Mouse (Mus musculus) intestine, embryonic 16.5 days (tissue): ENCODE data around the gene Rnf40. TPM values are rescaled to one million over a fixed set of nuclear protein-coding genes. Genes with fewer than 3 reads are reported as not detected.
"Not testable (repeated sequence)": the region's sequence is repeated elsewhere in the genome, so short reads cannot be mapped to it uniquely, and the experiment has no call there.

Source experiments
- ATAC-seq: fragments of 200-750 bp; cut with Nextera tagmentation; 2 replicates; pipeline ENCODE4 v1.8.0; 2017; ENCODE audit warnings: moderate TSS enrichment, moderate library complexity
- H3K27ac ChIP-seq: fragments of 300-500 bp; sonication (generic); 2 replicates; pipeline ENCODE4 v1.5.1; 2014; ENCODE audit warnings: mild to moderate bottlenecking, low read length
- H3K27me3 ChIP-seq: fragments of 300-500 bp; sonication (generic); replicated peaks from 2 replicates; pipeline ENCODE4 v1.6.1; 2014; ENCODE audit warnings: low read length, control low read depth, mixed read lengths; ENCODE audit not compliant: control insufficient read depth, insufficient read depth
- H3K36me3 ChIP-seq: fragments of 300-500 bp; sonication (generic); 2 replicates; pipeline ENCODE4 v1.6.1; 2014; ENCODE audit warnings: low read length, control low read depth; ENCODE audit not compliant: control insufficient read depth, insufficient read depth
- H3K4me1 ChIP-seq: fragments of 300-500 bp; sonication (generic); 2 replicates; pipeline ENCODE4 v1.6.1; 2014; ENCODE audit warnings: low read length, control low read depth, mixed read lengths; ENCODE audit not compliant: control insufficient read depth, insufficient read depth
- H3K4me2 ChIP-seq: fragments of 300-500 bp; sonication (generic); 2 replicates; pipeline ENCODE4 v1.6.1; 2014; ENCODE audit warnings: low read depth, low read length, control low read depth
- H3K4me3 ChIP-seq: fragments of 300-500 bp; sonication (generic); 2 replicates; pipeline ENCODE4 v1.5.1; 2014; ENCODE audit warnings: mild to moderate bottlenecking, low read length
- H3K9ac ChIP-seq: fragments of 300-500 bp; sonication (generic); 2 replicates; pipeline ENCODE4 v1.6.1; 2014; ENCODE audit warnings: low read depth, low read length
- H3K9me3 ChIP-seq: fragments of 300-500 bp; sonication (generic); 2 replicates; pipeline ENCODE4 v1.6.1; 2016; ENCODE audit warnings: low read length, control low read depth; ENCODE audit not compliant: control insufficient read depth
- WGBS: fragments of 180-500 bp; shearing (Covaris S2); extraction: QIAGEN DNeasy Blood & Tissue Kit; methylation state at CpG from one replicate; pipeline ENCODE4 v1.1.7; 2014; 5-methylcytosine and 5-hydroxymethylcytosine counted together
- polyA plus RNA-seq: library from polyadenylated mRNA; unstranded; fragments of >200 nt; fragmentation: Nextera tagmentation; extraction: Ambion mirVana; gene quantifications from 2 replicates; pipeline ENCODE4 v1.2.1, GENCODE M21; 2015

Gene Rnf40
- polyA plus RNA-seq, 1 experiment from 2014 or later, result 35.2 TPM

DNA sequence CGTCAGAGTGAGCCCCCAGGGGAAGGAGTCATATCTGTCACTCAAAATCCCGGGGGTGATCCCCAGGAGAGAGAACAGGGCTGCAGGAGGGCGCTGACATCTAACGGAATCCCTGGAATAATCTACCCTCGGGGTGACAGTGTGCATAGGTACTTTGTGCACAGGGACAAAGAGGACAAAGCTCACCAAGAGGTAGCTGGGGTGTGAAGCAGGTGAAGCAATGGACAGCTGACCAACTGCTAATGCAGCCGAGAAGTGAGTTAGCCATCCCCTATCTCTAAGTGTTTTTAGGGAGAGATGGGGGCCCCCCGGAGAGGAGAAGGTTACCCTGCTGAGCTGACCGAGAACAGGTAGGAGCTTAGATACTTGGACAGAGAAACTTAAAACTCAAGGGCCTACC lies 25.5 kb downstream of the Rnf40 start:
- peak overlapping the region; percentile 85; the same call in 1 of the 2 replicates for H3K27ac ChIP-seq
- peak overlapping the region; percentile 99 for H3K9ac ChIP-seq
- peak overlapping the region; percentile 72 for H3K4me2 ChIP-seq

DNA sequence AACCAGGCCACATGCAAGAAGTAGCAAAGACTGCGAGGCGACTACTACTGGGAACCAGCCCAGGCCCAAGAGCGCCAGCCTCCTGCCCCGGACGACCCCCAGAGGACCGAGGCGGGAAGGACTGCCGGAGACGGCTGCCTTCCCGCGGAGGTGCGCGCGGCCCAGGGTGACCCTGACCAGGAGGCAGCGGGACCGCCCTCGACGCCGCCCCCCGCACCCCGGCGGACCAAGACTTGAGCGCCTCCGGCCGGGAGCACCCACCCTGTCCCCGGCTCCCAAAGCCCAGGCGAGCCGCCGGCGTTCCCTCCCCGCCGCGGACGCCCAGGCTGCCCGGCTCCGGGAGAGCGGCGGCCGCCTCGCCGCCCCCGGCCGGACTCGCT lies 25.9 kb downstream of the Rnf40 start:
- Histone ChIP-seq H3K27me3 (no peaks in the 10 kb centered on the region), H3K27ac (peak overlapping the region; percentile 85), H3K9ac (peak overlapping the region; percentile 99), H3K36me3 (peaks cover 29% of the 10 kb centered on the region), H3K4me3 (peak overlapping the region; percentile 100), H3K4me2 (peak overlapping the region; percentile 72), H3K9me3 (no peaks in the 10 kb centered on the region), H3K4me1 (peaks cover 6% of the 10 kb centered on the region)
- WGBS, result under 1% methylated on average over 33 of the region's 44 CpGs
- ATAC-seq, result peak; percentile 78

More for the DNA sequence above, 25.5 kb downstream of the Rnf40 start:
- H3K36me3 ChIP-seq, result peaks cover 29% of the 10 kb centered on the region
- peak overlapping the region; percentile 100 for H3K4me3 ChIP-seq
- no peak; the same call in 1 of the 2 replicates for ATAC-seq
- peaks cover 6% of the 10 kb centered on the region for H3K4me1 ChIP-seq
- no peaks in the 10 kb centered on the region for H3K9me3 ChIP-seq
- 23% methylated on average over 8 of the region's 8 CpGs for WGBS
- no peaks in the 10 kb centered on the region for H3K27me3 ChIP-seq

DNA sequence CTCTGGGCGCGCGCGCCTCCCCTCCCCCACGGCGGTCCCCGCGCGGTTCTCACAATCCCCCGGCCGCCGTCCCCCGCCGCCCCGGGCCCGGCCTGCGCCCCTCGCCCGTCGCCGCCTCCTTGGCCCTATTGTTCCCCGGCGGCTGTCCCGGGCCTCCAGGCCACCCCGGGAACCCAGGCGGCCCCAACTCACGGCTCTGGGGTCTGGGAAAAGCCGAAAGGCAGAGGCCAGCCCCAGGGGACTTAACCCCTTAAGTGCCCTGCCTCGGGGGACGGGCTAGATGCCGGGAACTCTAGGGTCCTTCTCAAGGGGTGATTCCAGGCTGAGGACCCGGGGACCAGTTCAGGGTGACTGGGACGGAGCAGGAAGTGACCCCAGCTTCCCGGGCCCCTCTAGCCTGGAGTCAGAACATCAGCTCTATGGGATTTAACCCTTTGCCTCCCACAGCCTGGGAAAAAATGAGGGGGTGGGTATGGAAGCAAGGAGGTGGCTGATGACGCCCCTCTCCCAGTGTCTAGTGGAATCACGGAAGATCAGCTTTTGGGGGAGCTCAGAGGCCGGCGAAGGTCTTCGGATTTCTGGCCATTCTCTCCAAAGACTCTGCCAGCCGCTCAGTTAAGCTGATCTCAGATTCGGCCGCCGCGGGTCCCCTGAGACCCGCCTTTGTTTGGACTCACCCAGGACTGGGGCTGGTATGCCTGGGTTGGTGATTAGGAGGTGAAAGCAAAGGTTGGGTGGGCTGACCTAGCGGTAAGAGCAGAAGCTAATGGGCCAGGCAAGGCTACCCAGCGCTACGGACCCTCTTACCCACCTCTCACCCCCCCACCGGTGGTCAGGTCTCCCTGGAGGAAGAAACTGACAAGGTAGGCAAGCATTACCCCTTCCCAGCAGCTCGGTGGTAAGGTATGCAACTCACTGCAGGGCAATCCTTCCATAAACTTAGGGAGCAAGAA lies 26.6 kb downstream of the Rnf40 start, which contains the start of gene Zfp629:
Zfp629 (minus strand) TSS at position 907 of the 953 bp plus-strand sequence.
- peak; percentile 92 for ATAC-seq

DNA sequence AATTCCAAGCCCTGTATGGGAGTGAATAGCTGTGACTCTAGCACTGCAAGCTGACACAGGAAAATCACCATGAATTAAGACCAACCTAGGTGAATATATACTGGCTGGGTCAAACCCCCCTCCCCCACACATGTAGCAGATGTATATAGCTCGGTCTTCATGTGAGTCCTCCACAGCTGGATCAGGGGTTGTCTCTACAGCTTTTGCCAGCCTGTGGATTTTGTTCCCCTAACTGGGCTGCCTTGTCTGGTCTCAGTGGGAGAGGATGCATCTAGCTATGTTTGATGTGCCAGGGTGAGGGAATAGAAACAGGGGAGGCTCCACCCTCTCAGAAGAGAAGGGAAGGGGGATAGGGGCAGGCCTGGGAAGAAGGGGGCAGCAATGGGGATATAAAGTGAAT lies 27.8 kb downstream of the Rnf40 start:
- Histone ChIP-seq H3K27me3 (no peaks in the 10 kb centered on the region), H3K4me1 (peaks cover 6% of the 10 kb centered on the region), H3K27ac (no peak overlapping the region), H3K9me3 (no peaks in the 10 kb centered on the region), H3K4me3 (no peak overlapping the region), H3K36me3 (peaks cover 13% of the 10 kb centered on the region), H3K9ac (no peak overlapping the region), H3K4me2 (no peak overlapping the region)
- ATAC-seq, result no peak
- 56% methylated on average over 1 of the region's 1 CpGs for WGBS

More for the DNA sequence above, 26.6 kb downstream of the Rnf40 start, which contains the start of gene Zfp629:
- peak within 1 kb of the TSS; percentile 72 for H3K4me2 ChIP-seq
- peaks cover 24% of the 10 kb centered on the region for H3K36me3 ChIP-seq
- no peaks in the 10 kb centered on the region for H3K27me3 ChIP-seq
- peak within 1 kb of the TSS; percentile 99 for H3K9ac ChIP-seq
- H3K4me1 ChIP-seq, result peaks cover 6% of the 10 kb centered on the region
- WGBS, result under 1% methylated on average over 35 of the region's 50 CpGs
- no peaks in the 10 kb centered on the region for H3K9me3 ChIP-seq
- peak within 1 kb of the TSS; percentile 100 for H3K4me3 ChIP-seq
- H3K27ac ChIP-seq, result peak within 1 kb of the TSS; percentile 85

DNA sequence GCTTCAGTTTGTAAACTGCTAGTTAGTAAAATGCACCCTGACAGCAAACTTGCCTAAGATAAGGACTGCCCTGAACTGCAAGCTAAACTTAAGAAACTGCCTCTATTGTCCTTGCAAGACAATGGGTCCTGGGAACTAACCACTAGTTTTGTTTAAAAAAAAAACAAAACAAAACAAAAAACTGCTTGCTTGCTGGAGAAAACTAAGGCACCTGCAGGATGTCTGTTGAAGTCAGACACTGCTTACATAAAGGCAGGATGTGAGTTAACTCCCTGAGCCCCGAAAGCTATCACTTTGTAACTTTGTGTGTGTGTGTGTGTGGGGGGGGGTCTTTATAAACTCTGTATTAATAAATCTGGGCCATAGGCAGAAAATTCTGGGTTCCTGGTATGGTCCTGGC lies 28.3 kb downstream of the Rnf40 start:
- H3K36me3 ChIP-seq, result peaks cover 7% of the 10 kb centered on the region
- WGBS, result 65% methylated on average over 1 of the region's 1 CpGs
- no peak overlapping the region for H3K4me2 ChIP-seq
- H3K4me3 ChIP-seq, result no peak overlapping the region
- no peak overlapping the region for H3K27ac ChIP-seq
- H3K4me1 ChIP-seq, result peaks cover 6% of the 10 kb centered on the region
- H3K9me3 ChIP-seq, result no peaks in the 10 kb centered on the region
- no peak overlapping the region for H3K9ac ChIP-seq
- no peaks in the 10 kb centered on the region for H3K27me3 ChIP-seq
- ATAC-seq, result no peak

DNA sequence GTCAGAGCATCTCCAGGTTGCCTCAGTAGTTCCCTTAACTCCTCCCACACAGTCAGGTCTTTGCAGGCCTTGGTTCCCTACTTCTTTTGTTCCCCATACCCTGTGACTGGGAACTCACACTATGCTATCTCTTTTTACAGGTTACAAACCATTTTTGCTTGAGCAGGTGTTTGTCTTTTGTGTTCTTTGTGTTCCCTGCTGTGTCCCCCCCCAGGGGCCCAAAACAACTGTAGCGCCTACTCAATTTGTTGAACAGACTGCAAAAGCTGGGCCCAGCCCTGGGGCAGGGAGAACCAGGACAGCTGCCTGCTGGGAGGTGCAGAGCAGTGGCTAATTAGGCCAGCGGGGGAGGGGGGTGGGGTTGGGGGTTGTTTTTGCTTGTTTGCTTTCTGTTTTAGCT lies 29.4 kb downstream of the Rnf40 start:
- H3K27me3 ChIP-seq, result no peaks in the 10 kb centered on the region
- no peaks in the 10 kb centered on the region for H3K9me3 ChIP-seq
- 51% methylated on average over 2 of the region's 2 CpGs for WGBS
- peaks cover 6% of the 10 kb centered on the region for H3K4me1 ChIP-seq
- H3K36me3 ChIP-seq, result no peaks in the 10 kb centered on the region
- H3K9ac ChIP-seq, result no peak overlapping the region
- no peak overlapping the region for H3K4me2 ChIP-seq
- H3K27ac ChIP-seq, result no peak overlapping the region
- ATAC-seq, result no peak
- no peak overlapping the region for H3K4me3 ChIP-seq

DNA sequence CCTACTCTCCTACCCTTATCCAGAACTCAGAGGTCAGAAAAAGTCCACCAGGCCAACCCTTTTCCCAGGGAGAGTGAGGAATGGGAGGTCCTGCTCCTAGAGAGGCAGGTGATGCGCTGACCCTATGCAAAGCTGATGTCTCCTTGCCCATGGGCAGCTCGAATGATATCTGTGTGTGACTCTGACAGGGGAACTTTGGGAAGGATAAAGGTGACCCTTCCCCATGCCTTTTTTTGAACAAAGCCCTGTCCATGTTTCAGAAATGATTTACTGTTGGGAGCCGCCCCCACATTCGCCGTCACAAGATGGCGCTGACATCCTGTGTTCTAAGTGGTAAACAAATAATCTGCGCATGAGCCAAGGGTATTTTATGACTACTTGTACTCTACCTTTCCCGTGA lies 29.8 kb downstream of the Rnf40 start:
- H3K4me3 ChIP-seq, result not testable (repeated sequence)
- WGBS, result 93% methylated on average over 7 of the region's 8 CpGs

DNA sequence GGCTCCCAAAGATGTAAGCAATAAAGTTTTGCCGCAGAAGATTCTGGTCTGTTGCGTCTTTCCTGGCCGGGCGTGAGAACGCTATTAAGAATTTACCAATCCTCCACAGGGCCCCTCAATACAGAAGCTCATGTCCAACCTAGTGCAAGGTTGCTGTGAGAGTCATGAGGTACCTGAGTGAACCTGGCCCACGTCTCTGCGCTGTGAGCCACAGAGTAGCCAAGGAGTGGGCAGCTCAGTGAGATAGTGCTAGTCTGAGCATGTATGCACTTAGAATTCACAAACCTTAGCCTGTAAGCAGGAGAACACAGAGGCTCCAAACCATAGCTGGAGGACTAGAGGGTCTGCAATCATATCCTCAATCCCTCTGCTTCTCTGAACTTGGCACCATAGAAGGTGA lies 37.5 kb downstream of the Rnf40 start:
- Histone ChIP-seq H3K4me3 (no peak overlapping the region), H3K4me1 (no peaks in the 10 kb centered on the region), H3K27me3 (no peaks in the 10 kb centered on the region), H3K9me3 (no peaks in the 10 kb centered on the region), H3K9ac (no peak overlapping the region), H3K27ac (no peak overlapping the region), H3K4me2 (no peak overlapping the region), H3K36me3 (no peaks in the 10 kb centered on the region)
- 97% methylated on average over 7 of the region's 7 CpGs for WGBS
- no peak for ATAC-seq

More for the DNA sequence above, 29.8 kb downstream of the Rnf40 start:
- H3K9me3 ChIP-seq, H3K9ac ChIP-seq, H3K4me1 ChIP-seq, H3K4me2 ChIP-seq, ATAC-seq, H3K36me3 ChIP-seq, H3K27me3 ChIP-seq, H3K27ac ChIP-seq: not testable (repeated sequence)

DNA sequence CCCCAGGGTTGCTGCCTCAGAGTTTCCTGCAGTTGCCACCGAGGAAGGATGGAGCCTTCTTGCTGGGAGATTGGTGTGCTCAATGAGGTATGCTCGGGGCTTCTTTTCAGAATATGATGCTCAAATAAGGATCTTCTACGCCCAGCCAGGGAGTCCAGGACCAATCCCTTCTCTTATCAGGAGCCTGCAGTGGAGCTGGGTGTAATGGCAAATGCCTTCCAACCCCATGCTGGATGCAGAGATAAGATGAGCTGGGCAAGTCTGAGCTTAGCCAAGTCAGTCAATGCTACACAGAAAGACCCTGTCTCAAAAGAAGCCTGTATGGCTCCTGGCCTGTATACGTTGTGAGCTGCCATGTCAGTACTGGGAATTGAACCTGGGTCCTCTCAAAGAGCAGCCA lies 37.9 kb downstream of the Rnf40 start:
- Histone ChIP-seq H3K4me1 (no peaks in the 10 kb centered on the region), H3K9me3 (no peaks in the 10 kb centered on the region), H3K4me3 (no peak overlapping the region), H3K9ac (no peak overlapping the region), H3K27ac (no peak overlapping the region), H3K4me2 (no peak overlapping the region), H3K27me3 (no peaks in the 10 kb centered on the region), H3K36me3 (no peaks in the 10 kb centered on the region)
- ATAC-seq, result no peak
- WGBS, result 86% methylated on average over 4 of the region's 4 CpGs
